Mouse (Mus musculus) kidney, postnatal 36 days (tissue): ENCODE measurements around the gene Btbd35f17.
"Not testable (repeated sequence)": the region's sequence is repeated elsewhere in the genome, so short reads cannot be mapped to it uniquely, and the experiment has no call there.

ENCODE experiments used
- DNase-seq, 2 experiments: peaks; one replicate each; pipeline ENCODE4 v3.0.0; 2021 to 2022; ENCODE audit warnings: mixed read lengths in 2 of 2

The Btbd35f17 gene

DNA sequence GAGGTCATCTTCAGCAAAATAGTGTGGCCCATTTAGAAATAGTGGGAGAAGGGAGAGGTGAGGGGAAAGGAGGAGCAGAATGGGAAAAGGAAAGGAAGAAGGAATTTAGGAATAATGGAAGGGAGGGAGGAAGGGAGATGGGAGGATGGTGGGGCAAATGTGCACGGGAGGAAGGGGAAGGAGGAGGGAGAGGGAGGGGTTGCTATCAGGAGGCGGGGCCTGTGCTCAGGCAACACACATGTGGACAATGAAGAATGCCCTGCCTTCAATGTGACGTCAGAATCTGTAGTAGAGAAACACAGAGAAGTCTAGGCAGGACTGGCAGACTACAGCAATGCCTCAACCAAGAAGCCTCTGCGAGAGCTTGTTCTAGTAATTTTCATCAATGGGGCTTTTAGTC, at the start of gene Btbd35f17:
Btbd35f17 (plus strand) TSS at position 301 of the 400 bp plus-strand sequence.
- DNase-seq: not testable (repeated sequence)
